Mouse (Mus musculus) hindbrain, postnatal 0 days (tissue): ENCODE results near the gene Paox. TPM values are rescaled to one million over a fixed set of nuclear protein-coding genes. Genes with fewer than 3 reads are reported as not detected.

Source experiments
- ATAC-seq: fragments of 200-750 bp; cut with Nextera tagmentation; 2 replicates; pipeline ENCODE4 v1.8.0; 2017; ENCODE audit warnings: mild to moderate bottlenecking, moderate TSS enrichment, moderate library complexity
- DNase-seq: peaks from one replicate; pipeline ENCODE4 v3.0.0-alpha.2; 2015; ENCODE audit warnings: low spot score
- H3K27ac ChIP-seq: fragments of 300-500 bp; sonication (generic); 2 replicates; pipeline ENCODE4 v1.5.1; 2014; ENCODE audit warnings: mild to moderate bottlenecking
- H3K27me3 ChIP-seq: fragments of 300-500 bp; sonication (generic); 2 replicates; pipeline ENCODE4 v1.6.1; 2014; ENCODE audit warnings: low read length, mixed read lengths; ENCODE audit not compliant: insufficient read depth
- H3K36me3 ChIP-seq: fragments of 300-500 bp; sonication (generic); 2 replicates; pipeline ENCODE4 v1.6.1; 2014; ENCODE audit warnings: low read length, mixed read lengths; ENCODE audit not compliant: insufficient read depth
- H3K4me1 ChIP-seq: fragments of 300-500 bp; sonication (generic); 2 replicates; pipeline ENCODE4 v1.6.1; 2014; ENCODE audit warnings: antibody characterized with exemption, low read length, mixed read lengths; ENCODE audit not compliant: insufficient read depth
- H3K4me2 ChIP-seq: fragments of 300-500 bp; sonication (generic); 2 replicates; pipeline ENCODE4 v1.6.1; 2014; ENCODE audit warnings: low read depth, mild to moderate bottlenecking, low read length, moderate library complexity, mixed read lengths
- H3K4me3 ChIP-seq: fragments of 300-500 bp; sonication (generic); 2 replicates; pipeline ENCODE4 v1.5.1; 2014; ENCODE audit warnings: low read length
- H3K9ac ChIP-seq: fragments of 300-500 bp; sonication (generic); replicated peaks from 2 replicates; pipeline ENCODE4 v1.6.1; 2014; ENCODE audit warnings: mild to moderate bottlenecking, low read length, moderate library complexity, mixed read lengths
- H3K9me3 ChIP-seq: fragments of 300-500 bp; sonication (generic); 2 replicates; pipeline ENCODE4 v1.6.1; 2016; ENCODE audit warnings: low read length, mixed read lengths
- CTCF ChIP-seq: IDR thresholded peaks from 2 replicates; pipeline ENCODE4 v1.5.1; 2016; ENCODE audit warnings: antibody characterized with exemption, control low read depth, low read depth
- WGBS: fragments of 180-500 bp; shearing (Covaris S2); extraction: QIAGEN DNeasy Blood & Tissue Kit; methylation state at CpG from one replicate; pipeline ENCODE4 v1.1.7; 2014; 5-methylcytosine and 5-hydroxymethylcytosine counted together
- polyA plus RNA-seq: library from polyadenylated mRNA; unstranded; fragments of >200 nt; fragmentation: Nextera tagmentation; extraction: Ambion mirVana; gene quantifications from 2 replicates; pipeline ENCODE4 v1.2.1, GENCODE M21; 2015
- total RNA-seq: library from RNA; depleted of rRNA; stranded (reverse); fragments of >200 nt; gene quantifications from 2 replicates; pipeline ENCODE4 v1.2.3, GENCODE M21; 2014; rRNA removed

Gene Paox
- total RNA-seq (9.4 and 15.2 TPM in 2 replicates), polyA plus RNA-seq (8.9 TPM in 2 replicates)

- Histone ChIP-seq H3K9ac (peak within 1 kb of the TSS; percentile 81), H3K4me1 (peaks cover 4% of the 10 kb centered on the region; the same call in 1 of the 2 replicates), H3K27ac (peak within 1 kb of the TSS; percentile 86), H3K4me2 (peak within 1 kb of the TSS; percentile 69), H3K4me3 (peak within 1 kb of the TSS; percentile 71), H3K9me3 (no peaks in the 10 kb centered on the region), H3K36me3 (peaks cover 5% of the 10 kb centered on the region), H3K27me3 (no peaks in the 10 kb centered on the region)
- ATAC-seq: peak; percentile 70
- DNase-seq: peak; percentile 68
- WGBS: 3% methylated on average over 23 of the region's 23 CpGs
- no peak for TF ChIP-seq CTCF
These were observed at the start of gene Paox for GRCm38 (mm10) chr7:140115583-140116328. TSS of gene Paox (plus strand) at chr7:140115799.

DNA sequence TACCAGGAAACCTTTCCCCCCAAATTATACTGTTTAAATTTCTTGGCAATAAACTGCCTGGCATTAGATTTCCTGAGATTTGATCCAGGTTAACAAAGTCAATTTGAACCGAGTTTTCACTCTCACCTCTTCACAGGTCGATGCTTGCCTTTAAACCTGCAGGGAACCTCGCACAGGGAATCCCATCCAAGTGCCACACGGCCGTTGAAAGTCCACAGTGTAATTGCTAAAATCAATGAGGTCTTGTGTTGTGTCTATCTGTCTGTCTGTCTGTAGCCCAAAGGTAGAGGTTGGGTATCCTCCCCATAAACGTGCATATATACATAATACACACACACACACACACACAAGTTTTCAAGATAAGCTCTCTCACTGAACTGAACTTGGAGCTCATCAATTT, 48.2 kb upstream of the Paox start:
- Histone ChIP-seq H3K9me3 (no peaks in the 10 kb centered on the region), H3K4me2 (no peak overlapping the region), H3K36me3 (peaks cover 7% of the 10 kb centered on the region; the same call in 1 of the 2 replicates), H3K27ac (no peak overlapping the region), H3K4me1 (no peaks in the 10 kb centered on the region), H3K27me3 (no peaks in the 10 kb centered on the region), H3K4me3 (no peak overlapping the region), H3K9ac (no peak overlapping the region)
- DNase-seq (no peak), ATAC-seq (no peak)
- no peak for TF ChIP-seq CTCF
- 68% methylated on average over 6 of the region's 6 CpGs for WGBS

- H3K36me3 ChIP-seq: peaks cover 7% of the 10 kb centered on the region; the same call in 1 of the 2 replicates
- 36% methylated on average over 39 of the region's 39 CpGs for WGBS
- H3K9me3 ChIP-seq: no peaks in the 10 kb centered on the region
- DNase-seq (no peak), ATAC-seq (peak; percentile 53)
- no peak for TF ChIP-seq CTCF
- peak overlapping the region; percentile 41 for H3K4me2 ChIP-seq
- 0 out of 2 replicates have a peak overlapping the region, but pooled peaks have one; percentile 4 for H3K4me3 ChIP-seq
- no peak overlapping the region for H3K27ac ChIP-seq
- no peaks in the 10 kb centered on the region for H3K27me3 ChIP-seq
- 0 out of 2 replicates have a peak overlapping the region, but pooled peaks have one; percentile 5 for H3K9ac ChIP-seq
- H3K4me1 ChIP-seq: no peaks in the 10 kb centered on the region
These were observed 45.4 kb upstream of the Paox start for GRCm38 (mm10) chr7:140070042-140070711.

DNA sequence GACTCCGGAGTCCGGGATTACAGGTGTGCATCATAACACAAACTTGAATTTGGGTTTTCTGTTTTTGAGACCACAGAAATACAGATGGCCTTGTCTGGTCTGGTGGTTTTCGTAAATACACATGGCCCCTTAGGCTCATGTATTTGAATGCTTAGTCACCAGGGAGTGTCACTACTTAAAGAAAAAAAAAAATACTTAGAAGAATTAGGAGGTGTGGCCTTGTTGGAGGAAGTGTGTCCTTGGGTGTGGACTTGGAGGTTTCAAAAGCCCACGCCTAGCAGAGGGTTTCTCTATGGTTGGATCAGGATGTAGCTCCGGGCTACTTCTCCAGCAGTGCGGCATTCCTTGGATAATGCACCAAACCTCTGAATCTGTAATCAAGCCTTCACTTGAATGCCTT, 37.9 kb upstream of the Paox start:
- no peaks in the 10 kb centered on the region; the same call in 1 of the 2 replicates for H3K36me3 ChIP-seq
- no peak overlapping the region for H3K9ac ChIP-seq
- no peak for DNase-seq
- no peak overlapping the region for H3K27ac ChIP-seq
- no peak overlapping the region for H3K4me2 ChIP-seq
- no peaks in the 10 kb centered on the region for H3K4me1 ChIP-seq
- ATAC-seq: no peak
- WGBS: 75% methylated on average over 6 of the region's 6 CpGs
- no peak for TF ChIP-seq CTCF
- no peaks in the 10 kb centered on the region for H3K9me3 ChIP-seq
- H3K27me3 ChIP-seq: no peaks in the 10 kb centered on the region
- no peak overlapping the region for H3K4me3 ChIP-seq

- Histone ChIP-seq H3K4me1 (no peaks in the 10 kb centered on the region), H3K27ac (no peak overlapping the region), H3K9me3 (no peaks in the 10 kb centered on the region), H3K9ac (no peak overlapping the region), H3K36me3 (no peaks in the 10 kb centered on the region), H3K4me2 (no peak overlapping the region), H3K4me3 (no peak overlapping the region), H3K27me3 (no peaks in the 10 kb centered on the region)
- TF ChIP-seq CTCF: peak; percentile 86
- no peak for ATAC-seq
- peak; percentile 90 for DNase-seq
- 5% methylated on average over 5 of the region's 5 CpGs for WGBS
These were observed 36.9 kb upstream of the Paox start for GRCm38 (mm10) chr7:140078711-140079110.

- peak overlapping the region; percentile 92 for H3K27ac ChIP-seq
- DNase-seq (peak; percentile 96), ATAC-seq (peak; percentile 79)
- H3K9ac ChIP-seq: peak overlapping the region; percentile 62
- TF ChIP-seq CTCF: peak; percentile 55
- no peaks in the 10 kb centered on the region for H3K27me3 ChIP-seq
- H3K36me3 ChIP-seq: no peaks in the 10 kb centered on the region
- H3K4me2 ChIP-seq: peak overlapping the region; percentile 63
- H3K9me3 ChIP-seq: no peaks in the 10 kb centered on the region
- no peaks in the 10 kb centered on the region for H3K4me1 ChIP-seq
- peak overlapping the region; percentile 46 for H3K4me3 ChIP-seq
- 2% methylated on average over 24 of the region's 24 CpGs for WGBS
These were observed 35.0 kb upstream of the Paox start for GRCm38 (mm10) chr7:140080503-140081156.
